Mouse (Mus musculus) kidney, adult 2 months (tissue): ENCODE results near the gene Top2a. TPM values are rescaled to one million over a fixed set of nuclear protein-coding genes. Genes with fewer than 3 reads are reported as not detected.

Source experiments
- DNase-seq: peaks from one replicate; pipeline ENCODE4 v3.0.0; 2021
- H3K27ac ChIP-seq: fragments of 200-500 bp; 2 replicates; pipeline ENCODE4 v1.5.1; 2012; ENCODE audit warnings: low read depth, low read length, control low read depth, inconsistent platforms; ENCODE audit not compliant: insufficient read depth
- H3K27me3 ChIP-seq: fragments of 200-500 bp; replicated peaks from 2 replicates; pipeline ENCODE4 v1.6.1; 2012; ENCODE audit warnings: mild to moderate bottlenecking, moderate library complexity, low read length, inconsistent platforms; ENCODE audit not compliant: control insufficient read depth, insufficient read depth
- H3K36me3 ChIP-seq: fragments of 200-500 bp; 2 replicates; pipeline ENCODE4 v1.6.1; 2012; ENCODE audit warnings: mild to moderate bottlenecking, moderate library complexity, low read length, inconsistent platforms; ENCODE audit not compliant: control insufficient read depth, insufficient read depth
- H3K4me1 ChIP-seq: fragments of 200-500 bp; 2 replicates; pipeline ENCODE4 v1.6.1; 2011; ENCODE audit warnings: low read length; ENCODE audit not compliant: control insufficient read depth, insufficient read depth
- H3K4me3 ChIP-seq: fragments of 200-500 bp; 2 replicates; pipeline ENCODE4 v1.5.1; 2011; ENCODE audit warnings: mild to moderate bottlenecking, low read depth, low read length, control low read depth; ENCODE audit not compliant: insufficient read depth
- CTCF ChIP-seq: fragments of 200-500 bp; conservative IDR thresholded peaks from 2 replicates; pipeline ENCODE4 v1.5.1; 2011; ENCODE audit warnings: low read depth, mild to moderate bottlenecking, control low read depth, low read length, moderate library complexity, mixed read lengths; ENCODE audit not compliant: insufficient read depth, insufficient read length
- POLR2A ChIP-seq: fragments of 200-500 bp; IDR thresholded peaks from one replicate; pipeline ENCODE4 v1.6.1; 2011; ENCODE audit warnings: low read depth, low read length, control low read depth
- WGBS: fragments of 180-500 bp; shearing (Covaris S2); methylation state at CpG from one replicate; pipeline ENCODE4 v1.1.7; 2018; 5-methylcytosine and 5-hydroxymethylcytosine counted together
- polyA plus RNA-seq: library from polyadenylated mRNA; depleted of rRNA; stranded (reverse); fragments of >200 nt; gene quantifications from 2 replicates; pipeline ENCODE4 v1.2.3, GENCODE M21; 2012

The Top2a gene
- polyA plus RNA-seq, 1 experiment: 0.72 TPM

- Histone ChIP-seq H3K27ac (no peak overlapping the region), H3K4me3 (no peak overlapping the region), H3K36me3 (no peaks in the 10 kb centered on the region), H3K27me3 (no peaks in the 10 kb centered on the region), H3K4me1 (peaks cover 51% of the 10 kb centered on the region)
- no peak for DNase-seq
- no peak for TF ChIP-seq CTCF
- TF ChIP-seq POLR2A: no peak
- 61% methylated on average over 1 of the region's 1 CpGs for WGBS
Observed at GRCm38 (mm10) chr11:98952111-98952510, 71.9 kb downstream of the Top2a start.

- Histone ChIP-seq H3K4me1 (peaks cover 52% of the 10 kb centered on the region), H3K4me3 (no peak overlapping the region), H3K36me3 (no peaks in the 10 kb centered on the region), H3K27ac (peak overlapping the region; percentile 74), H3K27me3 (no peaks in the 10 kb centered on the region)
- peak; percentile 98 for DNase-seq
- 13% methylated on average over 16 of the region's 16 CpGs for WGBS
- TF ChIP-seq POLR2A (peak; percentile 10), CTCF (no peak)
Observed at GRCm38 (mm10) chr11:98951026-98951906, 72.7 kb downstream of the Top2a start.

GRCm38 (mm10) chr11:98950484-98950883 is 73.5 kb downstream of the Top2a start:
- H3K27ac ChIP-seq: no peak overlapping the region
- DNase-seq: no peak
- no peaks in the 10 kb centered on the region for H3K27me3 ChIP-seq
- WGBS: 67% methylated on average over 9 of the region's 9 CpGs
- no peak overlapping the region for H3K4me3 ChIP-seq
- TF ChIP-seq CTCF (no peak), POLR2A (no peak)
- H3K36me3 ChIP-seq: no peaks in the 10 kb centered on the region
- H3K4me1 ChIP-seq: peaks cover 59% of the 10 kb centered on the region

GRCm38 (mm10) chr11:98949958-98950460 is 74.0 kb downstream of the Top2a start:
- peaks cover 59% of the 10 kb centered on the region for H3K4me1 ChIP-seq
- H3K4me3 ChIP-seq: no peak overlapping the region
- peak; percentile 87 for DNase-seq
- no peak for TF ChIP-seq POLR2A
- TF ChIP-seq CTCF: no peak
- H3K27ac ChIP-seq: 0 out of 2 replicates have a peak overlapping the region, but pooled peaks have one; percentile 21
- H3K36me3 ChIP-seq: no peaks in the 10 kb centered on the region
- 31% methylated on average over 7 of the region's 7 CpGs for WGBS
- no peaks in the 10 kb centered on the region for H3K27me3 ChIP-seq

- TF ChIP-seq CTCF: no peak
- no peak for TF ChIP-seq POLR2A
- H3K36me3 ChIP-seq: no peaks in the 10 kb centered on the region
- WGBS: 51% methylated on average over 12 of the region's 12 CpGs
- DNase-seq: no peak
- no peaks in the 10 kb centered on the region for H3K27me3 ChIP-seq
- H3K4me1 ChIP-seq: peaks cover 59% of the 10 kb centered on the region
- no peak overlapping the region for H3K4me3 ChIP-seq
- 0 out of 2 replicates have a peak overlapping the region, but pooled peaks have one; percentile 21 for H3K27ac ChIP-seq
Observed at GRCm38 (mm10) chr11:98949242-98949957, 74.6 kb downstream of the Top2a start.

GRCm38 (mm10) chr11:98947969-98948569 is 75.9 kb downstream of the Top2a start:
- Histone ChIP-seq H3K36me3 (no peaks in the 10 kb centered on the region), H3K4me3 (no peak overlapping the region), H3K27me3 (no peaks in the 10 kb centered on the region), H3K27ac (no peak overlapping the region), H3K4me1 (peaks cover 62% of the 10 kb centered on the region)
- WGBS: 68% methylated on average over 18 of the region's 18 CpGs
- DNase-seq: no peak
- TF ChIP-seq CTCF (no peak), POLR2A (no peak)
